Mouse (Mus musculus): ENCODE measurements around the gene Gabrb1. TPM values are rescaled to one million over a fixed set of nuclear protein-coding genes. Genes with fewer than 3 reads are reported as not detected.

Gene Gabrb1
- polyA plus RNA-seq, 1 experiment = 7.4 TPM

DNA sequence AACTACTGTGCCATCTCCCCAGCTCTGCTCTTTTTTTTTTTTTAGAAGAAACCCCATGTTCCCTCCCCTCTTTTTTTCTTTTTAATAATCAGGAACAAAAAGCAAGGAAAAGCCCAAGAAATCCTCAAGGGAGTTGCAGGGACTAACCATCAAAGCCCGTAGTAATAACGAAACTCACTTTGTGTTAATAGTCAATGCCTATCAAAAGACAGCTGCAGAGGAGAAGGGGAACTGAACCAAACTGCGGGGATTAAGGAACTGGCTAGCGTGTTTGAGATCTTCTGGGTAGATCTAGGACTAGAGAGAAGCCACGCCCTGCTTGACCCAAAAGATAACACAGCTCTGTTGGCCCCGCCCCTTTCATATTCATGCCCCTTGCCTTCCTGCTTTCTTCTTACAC, 526.0 kb downstream of the Gabrb1 start:
- no peak overlapping the region for H3K27ac ChIP-seq (ENCODE audit: insufficient read depth, low read length)

DNA sequence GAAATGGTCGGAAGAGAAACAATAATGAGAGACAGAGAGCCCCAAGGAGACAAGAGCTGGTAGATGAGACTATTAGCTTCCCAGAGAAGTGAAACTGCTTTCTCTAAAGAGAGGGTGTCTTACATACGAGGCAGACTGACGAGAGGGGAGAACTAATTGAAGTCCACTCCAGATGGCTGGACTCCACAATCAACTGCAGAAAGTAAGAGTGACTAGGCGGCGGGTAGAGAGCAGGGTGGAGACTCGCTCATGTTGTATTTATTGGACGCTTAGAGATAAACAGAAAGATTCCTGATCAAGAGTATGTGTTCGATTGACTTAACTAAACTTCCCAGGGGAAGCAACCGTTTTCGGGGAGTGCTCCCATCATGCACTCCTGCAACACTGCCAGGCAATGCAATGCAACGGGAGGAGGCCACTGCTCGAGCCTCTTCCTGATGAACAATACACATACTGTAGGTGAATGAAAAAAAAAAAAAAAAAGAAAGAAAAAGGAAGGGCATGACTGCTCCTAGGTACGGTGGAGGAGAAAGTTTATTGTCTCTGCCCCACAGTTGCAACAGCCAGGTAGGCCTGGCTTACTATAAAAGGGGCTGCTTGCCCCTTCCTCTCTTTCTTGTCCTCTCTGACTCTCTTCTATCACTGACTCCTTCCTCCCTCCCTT, 526.7 kb downstream of the Gabrb1 start:
- Histone ChIP-seq H3K4me1 (ENCODE audit: control insufficient read depth, insufficient read depth, low read length) (no peaks in the 10 kb centered on the region), H3K27ac (ENCODE audit: insufficient read depth, low read length) (no peak overlapping the region), H3K4me3 (ENCODE audit: insufficient read depth, low read length) (no peak overlapping the region)
- TF ChIP-seq POLR2A (IDR thresholded peaks at IDR 0.05; ENCODE audit: low read depth, low read length) (no peak), CTCF (IDR thresholded peaks at IDR 0.05; ENCODE audit: borderline replicate concordance, insufficient read depth, low read length) (no peak)

More for the DNA sequence above, 526.0 kb downstream of the Gabrb1 start:
- Histone ChIP-seq H3K4me3 (ENCODE audit: insufficient read depth, low read length) (no peak overlapping the region), H3K4me1 (ENCODE audit: control insufficient read depth, insufficient read depth, low read length) (no peaks in the 10 kb centered on the region)
- TF ChIP-seq POLR2A (IDR thresholded peaks at IDR 0.05; ENCODE audit: low read depth, low read length) = no peak
- TF ChIP-seq CTCF (IDR thresholded peaks at IDR 0.05; ENCODE audit: borderline replicate concordance, insufficient read depth, low read length) = no peak

DNA sequence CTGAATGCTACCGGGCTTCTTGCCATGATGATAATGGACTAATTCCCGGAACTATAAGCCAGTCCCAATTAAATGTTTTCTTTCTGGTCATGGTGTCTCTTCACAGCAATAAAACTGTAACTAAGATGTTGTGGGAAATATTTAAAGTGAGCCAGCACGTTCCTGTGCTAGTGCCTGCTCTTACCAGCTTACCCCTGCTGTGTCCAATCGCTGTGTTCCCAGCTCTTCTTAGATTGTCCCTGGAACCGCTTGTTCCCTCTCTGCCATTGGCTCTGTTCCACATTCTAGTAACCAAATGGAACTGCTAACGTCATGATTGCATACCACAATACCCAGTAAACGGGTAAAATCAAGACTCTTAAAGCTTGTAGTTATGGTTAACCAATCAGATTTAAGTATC, 533.2 kb downstream of the Gabrb1 start:
- Histone ChIP-seq H3K4me1 (ENCODE audit: control insufficient read depth, insufficient read depth, low read length) (no peaks in the 10 kb centered on the region), H3K4me3 (ENCODE audit: insufficient read depth, low read length) (no peak overlapping the region)
- TF ChIP-seq POLR2A (IDR thresholded peaks at IDR 0.05; ENCODE audit: low read depth, low read length) = no peak
- no peak for TF ChIP-seq CTCF (IDR thresholded peaks at IDR 0.05; ENCODE audit: borderline replicate concordance, insufficient read depth, low read length)

DNA sequence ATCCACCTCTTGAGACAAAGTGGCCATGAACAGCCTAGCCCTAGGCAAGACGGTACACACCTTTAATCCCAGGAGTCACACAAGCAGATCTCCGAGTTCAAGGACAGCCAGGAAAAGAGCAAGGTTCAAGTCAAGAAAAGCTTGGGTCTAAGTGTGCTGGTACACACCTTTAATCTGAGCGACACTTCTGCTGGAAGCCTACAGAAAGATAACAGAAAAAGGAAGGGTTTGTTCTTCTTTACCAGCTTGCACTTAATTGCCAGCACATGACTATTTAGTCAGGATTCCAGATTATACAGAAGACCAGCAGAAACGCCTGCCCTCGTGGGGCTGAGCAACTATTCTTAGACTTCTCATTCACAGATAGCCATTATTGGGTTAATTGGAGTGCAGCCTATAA, 534.0 kb downstream of the Gabrb1 start:
- no peak overlapping the region for H3K27ac ChIP-seq (ENCODE audit: insufficient read depth, low read length)
- H3K4me3 ChIP-seq (ENCODE audit: insufficient read depth, low read length) = no peak overlapping the region
- no peaks in the 10 kb centered on the region for H3K4me1 ChIP-seq (ENCODE audit: control insufficient read depth, insufficient read depth, low read length)
- no peak for TF ChIP-seq CTCF (IDR thresholded peaks at IDR 0.05; ENCODE audit: borderline replicate concordance, insufficient read depth, low read length)
- no peak for TF ChIP-seq POLR2A (IDR thresholded peaks at IDR 0.05; ENCODE audit: low read depth, low read length)

More for the DNA sequence above, 533.2 kb downstream of the Gabrb1 start:
- no peak overlapping the region for H3K27ac ChIP-seq (ENCODE audit: insufficient read depth, low read length)

DNA sequence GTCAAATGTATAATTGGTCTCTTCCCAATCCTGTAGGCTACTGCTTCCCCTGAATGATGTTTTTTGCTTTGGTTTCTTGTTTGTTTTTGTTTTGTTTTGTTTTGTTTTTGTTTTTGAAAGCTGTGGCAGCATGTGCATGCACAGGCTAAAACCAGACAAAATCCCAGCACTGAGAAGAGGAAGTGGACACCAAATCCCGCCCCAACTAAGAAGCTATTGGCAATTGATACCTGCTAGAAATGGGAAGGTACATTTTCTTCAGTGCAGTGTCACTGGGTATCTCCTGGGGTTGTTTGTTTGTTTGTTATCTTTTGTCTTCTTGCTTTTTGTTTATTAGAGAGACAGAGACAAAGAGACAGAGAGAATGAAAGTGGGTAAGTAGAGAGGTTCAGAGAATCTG, 537.5 kb downstream of the Gabrb1 start:
- TF ChIP-seq CTCF (IDR thresholded peaks at IDR 0.05; ENCODE audit: borderline replicate concordance, insufficient read depth, low read length) (no peak), POLR2A (IDR thresholded peaks at IDR 0.05; ENCODE audit: low read depth, low read length) (no peak)
- no peak overlapping the region for H3K4me3 ChIP-seq (ENCODE audit: insufficient read depth, low read length)

More for the DNA sequence above, 537.5 kb downstream of the Gabrb1 start:
- Histone ChIP-seq H3K27ac (ENCODE audit: insufficient read depth, low read length) (no peak overlapping the region), H3K4me1 (ENCODE audit: control insufficient read depth, insufficient read depth, low read length) (no peaks in the 10 kb centered on the region)

Other genes with a start within 250 kb of the Gabrb1 start
- not detected in 2 replicates for gene Cox7b2, start 109.9 kb upstream of the Gabrb1 start, polyA plus RNA-seq (2011; ENCODE audit: insufficient read length, low read depth, missing spikeins)
- 4.1 and 5.0 TPM in 2 replicates for gene Gabra4, start 195 bp downstream of the Gabrb1 start, polyA plus RNA-seq (2011; ENCODE audit: insufficient read length, low read depth, missing spikeins)